Mouse (Mus musculus) brain, embryonic 18.5 days (tissue): ENCODE measurements around the gene Galnt7.
A peak's percentile ranks its signal among the peaks of the same experiment; 100 is the strongest.

Source experiments
- DNase-seq: peaks from one replicate; pipeline ENCODE4 v3.0.0-alpha.2; 2012; ENCODE audit warnings: low read depth, low spot score

The Galnt7 gene

GRCm38 (mm10) chr8:57498847-57499511 lies 153.9 kb downstream of the Galnt7 start:
- DNase-seq: no peak

- DNase-seq: no peak
Observed at GRCm38 (mm10) chr8:57498494-57498846, 154.4 kb downstream of the Galnt7 start.

GRCm38 (mm10) chr8:57491873-57492272 lies 161.0 kb downstream of the Galnt7 start:
- no peak for DNase-seq

GRCm38 (mm10) chr8:57489896-57490295 lies 162.9 kb downstream of the Galnt7 start:
- DNase-seq: no peak

GRCm38 (mm10) chr8:57489366-57489765 lies 163.5 kb downstream of the Galnt7 start:
- no peak for DNase-seq

- no peak for DNase-seq
Observed at GRCm38 (mm10) chr8:57488312-57488765, 164.5 kb downstream of the Galnt7 start.

- peak; percentile 97 for DNase-seq
Observed at GRCm38 (mm10) chr8:57487441-57488155, 165.2 kb downstream of the Galnt7 start, which contains the start of gene Sap30. Gene Sap30, minus strand, starts transcription at chr8:57487860.

GRCm38 (mm10) chr8:57486491-57487440 lies 166.1 kb downstream of the Galnt7 start:
- no peak for DNase-seq

- no peak for DNase-seq
Observed at GRCm38 (mm10) chr8:57480606-57481005, 172.2 kb downstream of the Galnt7 start.

GRCm38 (mm10) chr8:57479700-57480099 lies 173.1 kb downstream of the Galnt7 start:
- no peak for DNase-seq

- no peak for DNase-seq
Observed at GRCm38 (mm10) chr8:57478406-57478805, 174.4 kb downstream of the Galnt7 start.
